15 mouse cellular contexts compared by ENCODE assay signal in the genomic region with DNA sequence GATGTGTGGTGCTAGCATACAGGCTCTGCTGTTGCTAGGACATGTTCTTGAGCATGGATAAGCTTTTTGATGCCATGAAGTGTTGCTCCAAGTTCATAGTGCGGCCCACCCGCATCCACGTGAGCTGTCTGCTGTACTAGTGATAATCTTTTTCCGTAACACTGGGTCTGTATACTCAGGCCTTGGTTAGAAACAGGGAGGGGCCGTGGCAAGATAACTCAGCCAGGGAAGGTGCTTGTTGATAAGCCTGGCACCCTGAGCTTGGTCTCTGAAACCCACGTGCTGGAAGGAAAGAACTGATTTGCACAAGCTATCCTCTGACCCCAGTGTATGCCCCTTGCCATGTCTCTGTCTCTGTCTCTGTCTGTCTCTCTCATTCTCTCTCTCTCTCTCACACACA. TPM values are rescaled to one million over a fixed set of nuclear protein-coding genes. Genes with fewer than 3 reads are reported as not detected.
A peak's percentile ranks its signal among the peaks of the same experiment; 100 is the strongest.
DNase-seq lines count a peak whose midpoint lies in the region; ATAC-seq lines count a peak whose summit lies in the region.
"Had no signal": no experiment of that assay in that cellular context is flagged by ENCODE, and none has a peak within 500 bp of the region (broad histone marks: within the 10 kb centered on the region; RNA-seq: fewer than 3 reads in every experiment).

No protein-coding gene starts in this region.

- H3K4me3 ChIP-seq in kidney, embryonic 15.5 days (replicated peaks): no peak overlapping the region
- H3K4me3 ChIP-seq in kidney, embryonic 16.5 days (ENCODE audit: low read length): no peak overlapping the region
- H3K4me3 ChIP-seq in intestine, embryonic 15.5 days (replicated peaks): no peak overlapping the region
- H3K4me3 ChIP-seq: embryonic facial prominence, embryonic 12.5 days had no signal

- ATAC-seq in kidney, embryonic 15.5 days (replicated peaks; ENCODE audit: low FRiP score): 0 out of 2 replicates have a peak, but pooled peaks have one; percentile 33
- no peak for ATAC-seq in kidney, embryonic 16.5 days (ENCODE audit: low FRiP score, low TSS enrichment)
- peak; percentile 86 for ATAC-seq in intestine, embryonic 15.5 days
- peak; percentile 98 for ATAC-seq in megakaryocyte-erythroid progenitor cell, adult 5-6 weeks (replicated peaks; ENCODE audit: low FRiP score, low TSS enrichment, poor library complexity, severe bottlenecking)
- ATAC-seq: forebrain, embryonic 16.5 days had no signal

- no peak overlapping the region for H3K9ac ChIP-seq in kidney, embryonic 15.5 days
- no peak overlapping the region for H3K9ac ChIP-seq in kidney, embryonic 16.5 days (replicated peaks; ENCODE audit: low read length)
- no peak overlapping the region for H3K9ac ChIP-seq in intestine, embryonic 15.5 days
- H3K9ac ChIP-seq: embryonic facial prominence, embryonic 12.5 days had no signal

- no peak overlapping the region for H3K4me2 ChIP-seq in kidney, embryonic 15.5 days
- H3K4me2 ChIP-seq in kidney, embryonic 16.5 days (replicated peaks; ENCODE audit: low read depth, low read length): no peak overlapping the region
- H3K4me2 ChIP-seq in intestine, embryonic 15.5 days (replicated peaks): no peak overlapping the region
- H3K4me2 ChIP-seq: embryonic facial prominence, embryonic 12.5 days had no signal

- H3K27me3 ChIP-seq in kidney, embryonic 15.5 days: no peaks in the 10 kb centered on the region
- H3K27me3 ChIP-seq in kidney, embryonic 16.5 days (ENCODE audit: insufficient read depth, low read length): no peaks in the 10 kb centered on the region
- no peaks in the 10 kb centered on the region for H3K27me3 ChIP-seq in intestine, embryonic 15.5 days (replicated peaks)
- H3K27me3 ChIP-seq: embryonic facial prominence, embryonic 12.5 days had no signal

- H3K9me3 ChIP-seq in kidney, embryonic 15.5 days (replicated peaks): no peaks in the 10 kb centered on the region
- H3K9me3 ChIP-seq in kidney, embryonic 16.5 days (ENCODE audit: low read length): 0 out of 2 replicates have a peak, but pooled peaks cover 4% of the 10 kb centered on the region
- H3K9me3 ChIP-seq in intestine, embryonic 15.5 days: no peaks in the 10 kb centered on the region
- H3K9me3 ChIP-seq: embryonic facial prominence, embryonic 12.5 days had no signal

- H3K4me1 ChIP-seq in kidney, embryonic 15.5 days: peaks cover 6% of the 10 kb centered on the region; the same call in 1 of the 2 replicates
- peaks cover 4% of the 10 kb centered on the region; the same call in 1 of the 2 replicates for H3K4me1 ChIP-seq in kidney, embryonic 16.5 days (ENCODE audit: insufficient read depth, low read length)
- 0 out of 2 replicates have a peak, but pooled peaks cover 3% of the 10 kb centered on the region for H3K4me1 ChIP-seq in intestine, embryonic 15.5 days (replicated peaks)
- H3K4me1 ChIP-seq: embryonic facial prominence, embryonic 12.5 days had no signal

- peaks cover 46% of the 10 kb centered on the region for H3K36me3 ChIP-seq in kidney, embryonic 15.5 days
- peaks cover 32% of the 10 kb centered on the region for H3K36me3 ChIP-seq in kidney, embryonic 16.5 days (ENCODE audit: insufficient read depth, low read length)
- peaks cover 3% of the 10 kb centered on the region; the same call in 1 of the 2 replicates for H3K36me3 ChIP-seq in intestine, embryonic 15.5 days

- intact Hi-C loops in gastrocnemius, postnatal 36 days (cut with DNase I): no loop called here

- peak; percentile 72 for DNase-seq in c-Kit-positive CD71-positive TER-119-positive erythroid progenitor cells, embryonic 14.5 days (ENCODE audit: low spot score)
- DNase-seq in adrenal gland, postnatal 10 days: no peak
- DNase-seq in gastrocnemius, postnatal 36 days: no peak
- no peak for DNase-seq in layer of hippocampus, postnatal 25 days (ENCODE audit: extremely low spot score in 1 of 2, low spot score in 1 of 2)
- DNase-seq: cerebellum, adult 9-11 months; thymus, postnatal 14 days had no signal

- no peak overlapping the region for H3K27ac ChIP-seq in kidney, embryonic 15.5 days
- no peak overlapping the region for H3K27ac ChIP-seq in kidney, embryonic 16.5 days (ENCODE audit: low read length)
- no peak overlapping the region for H3K27ac ChIP-seq in intestine, embryonic 15.5 days
- H3K27ac ChIP-seq: embryonic facial prominence, embryonic 12.5 days; kidney, postnatal 0 days had no signal

- 93% methylated on average over 6 of the region's 6 CpGs for WGBS in kidney, embryonic 15.5 days
- whole genome bisulfite sequencing in kidney, embryonic 16.5 days: 87% methylated on average over 6 of the region's 6 CpGs
- 73% methylated on average over 6 of the region's 6 CpGs for WGBS in intestine, embryonic 15.5 days

RNA-seq across cellular contexts. Expression of a gene that starts 47.9 kb away (rescaled TPM):
- 0.63 and 0.78 TPM in 2 replicates for polyA plus RNA-seq in kidney, embryonic 15.5 days (2015; fragmentation: Nextera tagmentation; extraction: Ambion mirVana)
- 0.31 and 0.75 TPM in 2 replicates for polyA plus RNA-seq in kidney, embryonic 16.5 days (2015; fragmentation: Nextera tagmentation; extraction: Ambion mirVana)
- polyA plus RNA-seq in intestine, embryonic 15.5 days (2015; fragmentation: Nextera tagmentation; extraction: Ambion mirVana): 0.55 and 0.88 TPM in 2 replicates
- not detected in 2 replicates for total RNA-seq in megakaryocyte-erythroid progenitor cell, adult 5-6 weeks (2014; fragmentation: Nextera tagmentation)
- total RNA-seq in megakaryocyte-erythroid progenitor cell, adult 5-6 weeks (2017): not detected in 2 replicates
- total RNA-seq in adrenal gland, postnatal 10 days (2021): 1 to 10 TPM; 1.5 to 4.6 TPM
- total RNA-seq in gastrocnemius, postnatal 36 days (2021): 10 to 100 TPM; 39.0 to 40.1 TPM
- total RNA-seq in layer of hippocampus, postnatal 25 days (2021): 1 to 10 TPM; 4.3 to 6.7 TPM
- total RNA-seq: liver, adult 2 months had no signal
- polyA plus RNA-seq: liver, adult 2 months; small intestine, adult 2 months had no signal

Comparison
In these comparisons a context has a peak if more than half of its experiments do, and no peak if none do; other contexts are left out.
1. RNA of a gene that starts 47.9 kb away (total RNA-seq): 39.0 to 40.1 TPM in gastrocnemius, postnatal 36 days; 4.3 to 6.7 TPM in layer of hippocampus, postnatal 25 days, 1.5 to 4.6 TPM in adrenal gland, postnatal 10 days and not detected in megakaryocyte-erythroid progenitor cell, adult 5-6 weeks; every median in the first group is over 4 times any median in the second.